Mouse (Mus musculus) pancreas, adult 10 weeks (tissue): Measurements from ENCODE around the gene Gdf9. TPM values are rescaled to one million over a fixed set of nuclear protein-coding genes. Genes with fewer than 3 reads are reported as not detected.

Experiments
- polyA plus RNA-seq: library from polyadenylated mRNA; stranded (reverse); fragments of 350-450 nt; fragmentation: Illumina TruSeq; extraction: RNeasy Lipid Tissue Mini Kit (QIAGEN cat#74804); gene quantifications from one replicate; pipeline ENCODE4 v1.2.3, GENCODE M21; 2015; ENCODE audit warnings: low read depth, low replicate concordance; ENCODE audit not compliant: insufficient read depth

Gdf9 gene
- not detected for polyA plus RNA-seq

DNA sequence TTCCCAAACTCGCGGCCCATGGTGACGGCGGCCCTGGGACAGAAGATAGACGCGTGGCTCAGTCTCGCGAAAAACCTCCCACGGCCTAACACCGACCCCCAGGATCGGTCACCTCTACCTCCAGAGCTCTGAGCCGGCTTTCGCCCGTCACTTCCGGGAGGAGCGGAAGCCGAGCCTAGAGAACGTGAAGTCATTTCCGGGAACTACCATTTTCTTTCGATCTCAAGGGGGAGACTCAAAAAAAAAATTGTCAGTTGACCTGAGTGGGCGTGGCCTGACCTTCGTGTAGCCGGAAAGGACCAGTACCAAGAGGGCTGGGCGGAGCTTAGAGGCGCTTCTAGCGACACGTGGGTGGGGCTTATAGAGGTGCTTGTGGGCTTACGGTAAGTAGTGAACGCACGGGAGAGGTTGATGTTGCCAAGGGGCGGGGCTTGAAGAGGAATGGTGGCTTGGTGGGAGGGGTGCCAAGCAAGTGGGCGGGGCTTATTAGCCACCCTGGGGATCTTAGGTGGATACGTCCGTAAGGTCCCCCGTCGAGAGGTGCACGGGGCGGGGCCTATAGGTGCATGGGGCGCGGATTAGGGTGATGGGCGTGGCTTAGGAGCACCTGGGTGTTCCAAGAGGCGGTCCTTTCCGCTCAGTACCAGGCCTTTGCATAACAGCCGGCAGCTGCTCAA lies at the start of gene Gdf9, which contains the start of gene Uqcrq:
Gene Gdf9, plus strand, starts transcription at position 354 of the 677 bp plus-strand sequence.
Gene Uqcrq, minus strand, starts transcription at position 162 of the 677 bp plus-strand sequence.

DNA sequence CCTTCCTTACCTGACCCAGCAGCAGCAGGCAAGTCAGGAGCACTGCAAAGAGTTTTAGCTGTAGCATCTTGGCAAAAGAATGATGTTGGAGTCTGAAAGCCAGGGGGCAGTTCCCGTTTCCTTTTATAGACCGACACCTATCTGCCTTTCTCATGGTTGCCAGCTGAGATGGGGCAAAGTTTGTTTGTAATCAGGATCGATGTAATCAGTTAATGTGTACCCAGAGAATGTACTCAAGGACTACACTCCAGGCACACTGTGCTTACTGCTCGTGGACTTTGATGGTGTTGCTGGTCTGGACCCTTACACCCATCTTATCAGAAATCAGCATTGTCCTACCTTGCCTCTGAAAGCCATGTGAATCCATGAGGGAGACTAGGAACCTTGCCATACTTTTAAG lies 7.8 kb upstream of the Gdf9 start, which contains the start of gene Leap2:
Gene Leap2, minus strand, starts transcription at position 135 of the 400 bp plus-strand sequence.

DNA sequence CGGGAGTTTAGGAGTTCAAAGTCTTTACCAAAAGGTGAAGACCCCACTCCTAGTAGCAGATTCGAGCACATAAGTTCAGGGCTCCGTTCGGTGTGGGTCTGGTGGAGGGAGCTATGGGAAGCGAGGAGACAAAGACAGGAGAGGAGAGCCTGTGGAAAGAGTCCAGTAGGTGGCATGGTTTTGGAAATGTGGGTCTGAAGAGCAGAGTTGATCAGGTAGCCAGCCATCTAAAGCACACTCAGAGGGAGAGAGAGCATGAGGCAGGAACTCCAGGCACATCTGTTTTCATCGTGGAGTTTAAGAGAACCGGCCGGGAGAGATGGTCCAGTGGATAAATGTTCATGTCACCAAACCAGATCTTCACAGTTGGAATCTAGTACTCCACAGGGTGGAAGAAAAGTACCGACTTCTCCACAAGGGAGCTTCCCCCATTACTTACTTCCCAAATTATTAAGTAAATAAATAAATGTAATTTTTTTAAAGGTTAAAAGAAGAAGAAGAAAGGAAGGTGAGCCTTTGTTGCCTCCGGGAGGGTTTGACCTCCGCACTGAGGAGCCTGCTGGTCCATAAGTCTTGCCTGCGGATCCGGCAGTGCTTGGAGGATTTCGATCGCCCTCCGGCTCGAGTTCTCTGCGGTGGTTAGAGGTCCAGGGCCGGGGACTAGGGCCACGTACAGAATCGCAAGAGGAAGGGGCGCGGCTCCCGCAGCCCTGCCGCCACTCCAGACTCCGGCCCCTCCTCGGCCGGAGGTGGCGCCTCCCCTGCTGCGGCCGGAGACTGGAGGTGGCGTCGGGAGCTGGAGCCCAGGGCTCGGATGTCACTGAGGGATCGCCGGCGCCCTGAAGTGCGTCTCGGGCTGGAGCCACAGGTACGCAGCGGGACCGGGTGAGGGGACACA lies 25.9 kb downstream of the Gdf9 start, which contains the start of the genes Gm10447 and Shroom1:
Gene Gm10447, minus strand, starts transcription at position 637 of the 898 bp plus-strand sequence.
Gene Shroom1, plus strand, starts transcription at position 732 of the 898 bp plus-strand sequence.

DNA sequence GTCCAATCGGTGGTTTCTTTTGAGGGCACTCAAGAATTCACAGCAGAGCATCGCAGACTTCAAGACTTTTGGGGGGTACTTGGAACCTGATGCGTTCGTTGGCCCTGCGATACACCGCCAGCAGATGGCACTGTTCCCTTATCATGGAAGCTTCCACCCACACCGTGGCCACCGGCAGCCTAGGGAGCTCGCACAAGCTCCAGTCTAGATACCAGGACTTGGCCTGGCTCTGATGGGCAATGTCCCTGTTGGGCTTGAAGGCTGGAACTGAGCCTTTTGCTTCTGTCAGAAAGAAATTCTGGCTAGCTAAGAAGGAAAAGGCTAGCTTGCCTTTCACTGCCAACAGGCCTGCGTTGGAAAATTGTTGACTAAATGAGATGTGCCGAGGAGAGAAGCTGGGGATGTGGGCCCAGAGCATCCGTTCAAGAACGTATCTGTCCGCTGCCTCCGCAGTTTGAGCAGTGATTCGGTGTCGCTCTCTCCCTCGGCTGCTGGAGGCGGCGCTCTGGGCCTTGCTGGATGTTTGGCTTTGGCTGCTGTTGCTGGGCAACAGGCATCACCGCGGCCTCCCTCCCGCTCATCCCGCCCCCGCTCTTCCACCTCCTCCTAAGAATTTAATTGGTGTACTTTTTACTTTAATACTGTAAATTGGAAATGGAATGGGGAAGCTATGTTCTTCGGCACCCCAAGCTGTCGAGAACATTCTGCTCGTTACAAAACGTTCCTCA lies 39.3 kb downstream of the Gdf9 start, which contains the start of gene Gm9837:
Gene Gm9837, minus strand, starts transcription at position 512 of the 728 bp plus-strand sequence.

DNA sequence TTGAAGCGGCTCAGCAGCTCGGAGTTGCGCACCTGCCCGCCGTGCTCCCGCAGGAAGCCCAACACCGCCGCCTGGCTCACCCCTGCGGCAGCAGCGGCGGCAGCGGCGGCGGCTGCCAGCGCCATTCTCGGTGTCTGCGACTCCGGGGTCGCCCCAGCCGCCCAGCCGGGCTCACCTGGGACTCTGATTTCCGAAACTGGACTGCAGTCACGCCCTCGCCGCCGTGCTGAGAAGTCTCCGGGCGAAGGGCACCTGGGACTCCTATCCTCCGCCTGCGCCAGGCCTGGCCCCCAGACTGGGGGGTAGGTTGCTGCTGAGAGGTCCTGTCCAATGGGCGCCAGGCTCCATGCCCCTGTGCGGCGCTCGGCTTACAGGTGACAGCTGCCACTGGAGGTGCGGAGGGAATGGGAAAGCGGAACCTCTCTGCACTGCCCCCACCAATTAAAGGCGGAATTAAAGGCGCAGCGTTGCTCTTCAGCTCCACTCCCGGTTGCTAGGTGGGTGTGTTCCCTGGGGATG lies 49.0 kb downstream of the Gdf9 start, which contains the start of the genes Gm9945 and Sowaha:
Gene Gm9945, plus strand, starts transcription at position 384 of the 519 bp plus-strand sequence.
Gene Sowaha, minus strand, starts transcription at position 492 of the 519 bp plus-strand sequence.

Other genes with a start within 250 kb of the Gdf9 start
- gene Hspa4, start 130.6 kb upstream of the Gdf9 start, polyA plus RNA-seq = 17.9 TPM
- 2.5 TPM for gene Zcchc10, start 106.3 kb upstream of the Gdf9 start, polyA plus RNA-seq
- 8.0 TPM for gene Aff4, start 80.2 kb upstream of the Gdf9 start, polyA plus RNA-seq
- not detected for gene Leap2, start 7.9 kb upstream of the Gdf9 start, polyA plus RNA-seq
- gene Uqcrq, start 192 bp upstream of the Gdf9 start, polyA plus RNA-seq = 207 TPM
- not detected for gene Gm10447, start 26.1 kb downstream of the Gdf9 start, polyA plus RNA-seq
- 3.4 TPM for gene Shroom1, start 26.2 kb downstream of the Gdf9 start, polyA plus RNA-seq
- gene Gm9837, start 39.5 kb downstream of the Gdf9 start, polyA plus RNA-seq = not detected
- not detected for gene Gm9945, start 49.1 kb downstream of the Gdf9 start, polyA plus RNA-seq
- 0.20 TPM for gene Sowaha, start 49.3 kb downstream of the Gdf9 start, polyA plus RNA-seq
- 14.3 TPM for gene Sept8, start 88.2 kb downstream of the Gdf9 start, polyA plus RNA-seq
- gene Kif3a, start 136.4 kb downstream of the Gdf9 start, polyA plus RNA-seq = 4.1 TPM
- not detected for gene Il4, start 187.6 kb downstream of the Gdf9 start, polyA plus RNA-seq
- gene Il13, start 203.7 kb downstream of the Gdf9 start, polyA plus RNA-seq = not detected